Mouse (Mus musculus) hindbrain, embryonic 14.5 days (tissue): Measurements from ENCODE around the gene Aifm1. TPM values are rescaled to one million over a fixed set of nuclear protein-coding genes. Genes with fewer than 3 reads are reported as not detected.

ENCODE experiments used
- ATAC-seq: fragments of 200-750 bp; cut with Nextera tagmentation; 2 replicates; pipeline ENCODE4 v1.8.0; 2017; ENCODE audit warnings: moderate number of reproducible peaks, mild to moderate bottlenecking, moderate TSS enrichment, moderate library complexity; ENCODE audit not compliant: low FRiP score
- DNase-seq: peaks from one replicate; pipeline ENCODE4 v3.0.0-alpha.2; 2015; ENCODE audit warnings: low spot score
- H3K27ac ChIP-seq: fragments of 300-500 bp; sonication (generic); 2 replicates; pipeline ENCODE4 v1.5.1; 2014; ENCODE audit warnings: mild to moderate bottlenecking, moderate library complexity
- H3K27me3 ChIP-seq: fragments of 300-500 bp; sonication (generic); 2 replicates; pipeline ENCODE4 v1.6.1; 2014; ENCODE audit warnings: mild to moderate bottlenecking, low read length, mixed read lengths; ENCODE audit not compliant: control insufficient read depth, insufficient read depth
- H3K36me3 ChIP-seq: fragments of 300-500 bp; sonication (generic); replicated peaks from 2 replicates; pipeline ENCODE4 v1.6.1; 2014; ENCODE audit not compliant: control insufficient read depth, insufficient read depth
- H3K4me1 ChIP-seq: fragments of 300-500 bp; sonication (generic); replicated peaks from 2 replicates; pipeline ENCODE4 v1.6.1; 2014; ENCODE audit warnings: antibody characterized with exemption, low read length, mixed read lengths; ENCODE audit not compliant: control insufficient read depth, insufficient read depth
- H3K4me2 ChIP-seq: fragments of 300-500 bp; sonication (generic); replicated peaks from 2 replicates; pipeline ENCODE4 v1.6.1; 2014; ENCODE audit warnings: mild to moderate bottlenecking, moderate library complexity
- H3K4me3 ChIP-seq: fragments of 300-500 bp; sonication (generic); replicated peaks from 2 replicates; pipeline ENCODE4 v1.5.1; 2014; ENCODE audit warnings: mild to moderate bottlenecking, low read length
- H3K9ac ChIP-seq: fragments of 300-500 bp; sonication (generic); 2 replicates; pipeline ENCODE4 v1.6.1; 2014
- H3K9me3 ChIP-seq: fragments of 300-500 bp; sonication (generic); 2 replicates; pipeline ENCODE4 v1.6.1; 2016; ENCODE audit warnings: low read length; ENCODE audit not compliant: control insufficient read depth
- WGBS: fragments of 180-500 bp; shearing (Covaris S2); extraction: QIAGEN DNeasy Blood & Tissue Kit; methylation state at CpG from one replicate; pipeline ENCODE4 v1.1.7; 2014; 5-methylcytosine and 5-hydroxymethylcytosine counted together
- polyA plus RNA-seq: library from polyadenylated mRNA; unstranded; fragments of >200 nt; fragmentation: Nextera tagmentation; extraction: Ambion mirVana; gene quantifications from 2 replicates; pipeline ENCODE4 v1.2.1, GENCODE M21; 2014

The Aifm1 gene
- polyA plus RNA-seq, result 34.5 and 38.3 TPM in 2 replicates

DNA sequence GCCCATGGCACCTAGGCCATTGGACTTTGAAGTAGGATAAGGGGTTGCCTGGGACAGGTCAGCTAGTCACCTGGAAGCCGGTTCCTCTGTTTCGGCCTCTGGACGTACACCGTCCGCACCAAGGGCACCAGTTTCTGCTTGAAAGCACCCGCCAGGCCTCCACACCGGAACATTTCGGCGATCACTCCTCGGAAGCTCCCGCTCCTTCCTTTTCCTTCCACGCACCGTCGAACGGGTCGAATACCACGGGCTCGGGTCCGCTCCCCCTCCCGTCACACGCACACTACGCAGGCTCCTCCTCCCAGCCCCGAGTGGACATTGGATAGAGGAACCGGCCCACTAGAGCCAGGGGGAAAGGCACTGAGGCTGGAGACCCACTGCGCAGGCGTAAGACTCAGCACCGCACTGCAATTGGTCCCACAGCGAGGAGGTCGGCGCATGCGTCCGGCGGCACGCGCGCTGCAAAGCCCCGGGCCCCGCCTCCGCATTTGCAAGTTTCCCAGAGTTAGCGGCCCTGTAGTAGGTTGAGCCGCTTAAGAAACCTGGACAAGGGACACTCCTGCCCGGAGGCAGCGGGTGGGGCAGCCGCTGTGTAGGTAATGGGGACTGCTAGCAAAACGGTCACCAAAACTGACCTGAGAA is at the start of gene Aifm1:
Aifm1 (minus strand) TSS at position 398 of the 642 bp plus-strand sequence.
- WGBS, result 20% methylated on average over 41 of the region's 45 CpGs
- no peak within 1 kb of the TSS for H3K27ac ChIP-seq

DNA sequence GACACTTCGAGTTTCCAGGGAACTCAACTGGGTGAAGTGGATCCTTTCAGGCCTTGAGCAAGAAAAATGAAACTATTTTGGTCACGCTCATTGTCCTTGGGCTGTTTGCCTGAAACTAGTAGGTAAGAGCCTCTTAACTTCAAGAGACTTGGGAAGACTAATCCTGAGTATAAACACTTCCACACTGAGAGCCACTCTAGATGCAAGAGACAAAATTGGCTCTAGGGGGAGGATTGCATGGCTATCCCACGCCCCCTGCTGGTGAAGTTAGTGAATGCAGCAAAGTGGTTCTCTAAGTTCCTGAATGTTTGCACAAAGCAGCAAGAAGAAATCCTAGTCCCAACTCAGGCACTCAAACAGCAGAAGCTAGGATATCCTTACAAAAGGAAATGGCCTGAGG is 18.8 kb upstream of the Aifm1 start:
- Histone ChIP-seq H3K9ac (no peak overlapping the region), H3K4me3 (no peak overlapping the region), H3K9me3 (no peaks in the 10 kb centered on the region), H3K27me3 (no peaks in the 10 kb centered on the region), H3K36me3 (peaks cover 10% of the 10 kb centered on the region; the same call in 1 of the 2 replicates), H3K27ac (no peak overlapping the region), H3K4me1 (no peaks in the 10 kb centered on the region), H3K4me2 (no peak overlapping the region)
- 26% methylated on average over 3 of the region's 3 CpGs for WGBS
- DNase-seq (peak; percentile 80), ATAC-seq (no peak)

More for the DNA sequence above, at the start of gene Aifm1:
- H3K4me1 ChIP-seq, result peaks cover 4% of the 10 kb centered on the region
- peak within 1 kb of the TSS; percentile 62 for H3K4me2 ChIP-seq
- H3K27me3 ChIP-seq, result no peaks in the 10 kb centered on the region
- DNase-seq (peak; percentile 83), ATAC-seq (peak; percentile 98)
- H3K36me3 ChIP-seq, result no peaks in the 10 kb centered on the region
- H3K9me3 ChIP-seq, result no peaks in the 10 kb centered on the region
- H3K4me3 ChIP-seq, result peak within 1 kb of the TSS; percentile 47
- peak within 1 kb of the TSS; percentile 63 for H3K9ac ChIP-seq

DNA sequence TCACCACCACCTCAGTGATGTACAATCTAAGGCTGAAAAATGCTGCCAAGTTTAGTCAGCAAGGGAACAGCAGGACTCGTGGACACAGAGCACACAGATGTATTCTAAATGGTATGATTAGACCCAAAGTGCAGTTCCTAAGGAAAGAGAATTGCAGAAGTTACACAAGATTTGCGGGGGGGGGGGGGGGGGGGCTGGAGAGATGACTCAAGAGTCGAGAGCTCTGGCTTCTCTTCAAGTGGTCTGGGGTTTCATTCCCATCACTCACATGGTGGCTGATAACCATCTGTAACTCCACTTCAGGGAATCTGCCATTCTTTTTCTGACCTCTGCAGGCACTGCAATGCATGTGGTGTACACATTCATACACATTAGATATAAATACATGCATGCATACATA is 13.1 kb upstream of the Aifm1 start:
- Histone ChIP-seq H3K9me3 (no peaks in the 10 kb centered on the region), H3K4me3 (no peak overlapping the region), H3K36me3 (peaks cover 10% of the 10 kb centered on the region; the same call in 1 of the 2 replicates), H3K4me2 (no peak overlapping the region), H3K27ac (no peak overlapping the region), H3K9ac (no peak overlapping the region), H3K27me3 (no peaks in the 10 kb centered on the region), H3K4me1 (peaks cover 6% of the 10 kb centered on the region; the same call in 1 of the 2 replicates)
- DNase-seq (no peak), ATAC-seq (no peak)
- 57% methylated on average over 2 of the region's 3 CpGs for WGBS

DNA sequence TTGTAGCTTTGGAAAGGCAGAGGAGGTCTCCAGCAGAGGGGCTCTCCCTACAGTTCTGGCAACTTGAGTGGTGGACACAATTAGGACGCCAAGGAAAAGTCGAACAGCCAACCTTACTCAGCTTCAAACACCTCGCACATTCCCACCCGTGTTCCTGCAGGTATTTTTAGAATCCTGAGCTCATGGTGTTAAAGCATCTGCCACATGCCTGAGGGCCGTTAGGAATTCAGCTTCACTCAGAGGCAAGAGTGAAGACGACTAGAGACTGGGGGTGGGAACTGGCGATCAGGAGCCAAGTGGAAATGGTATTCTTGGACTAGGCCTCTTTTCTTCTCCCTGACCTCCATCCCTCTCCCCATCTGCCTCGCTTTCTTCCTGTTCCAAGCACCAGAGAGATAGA is 12.5 kb upstream of the Aifm1 start:
- H3K27ac ChIP-seq, result no peak overlapping the region
- WGBS, result 70% methylated on average over 8 of the region's 8 CpGs

DNA sequence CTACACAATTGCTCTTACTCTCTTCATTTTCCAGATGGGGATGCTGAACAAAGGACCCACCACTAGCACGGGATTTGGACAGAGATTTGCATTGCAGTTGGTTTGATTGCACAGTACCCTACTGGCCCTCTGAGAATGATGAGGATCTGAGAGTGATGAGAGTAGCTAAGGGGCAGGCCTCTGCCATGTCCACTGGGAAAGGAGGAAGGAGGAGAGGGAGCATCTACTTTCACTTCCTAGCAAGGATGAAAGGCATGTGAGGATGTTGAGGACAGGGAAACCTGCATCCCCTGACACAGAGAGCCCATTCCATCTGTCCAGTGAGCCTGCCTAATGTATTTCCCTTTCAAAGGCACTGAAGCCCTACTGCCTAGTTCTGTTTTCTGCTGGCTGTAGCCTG is 12.0 kb upstream of the Aifm1 start:
- peaks cover 8% of the 10 kb centered on the region; the same call in 1 of the 2 replicates for H3K36me3 ChIP-seq
- H3K27ac ChIP-seq, result no peak overlapping the region
- H3K4me1 ChIP-seq, result peaks cover 6% of the 10 kb centered on the region; the same call in 1 of the 2 replicates
- no peak for ATAC-seq
- 42% methylated on average over 1 of the region's 1 CpGs for WGBS
- no peak overlapping the region for H3K9ac ChIP-seq
- no peak overlapping the region for H3K4me3 ChIP-seq
- H3K4me2 ChIP-seq, result no peak overlapping the region
- DNase-seq, result no peak
- no peaks in the 10 kb centered on the region for H3K27me3 ChIP-seq
- H3K9me3 ChIP-seq, result no peaks in the 10 kb centered on the region

More for the DNA sequence above, 12.5 kb upstream of the Aifm1 start:
- H3K4me3 ChIP-seq, result no peak overlapping the region
- H3K9ac ChIP-seq, result no peak overlapping the region
- no peak for DNase-seq
- ATAC-seq, result no peak
- H3K4me1 ChIP-seq, result peaks cover 6% of the 10 kb centered on the region; the same call in 1 of the 2 replicates
- no peaks in the 10 kb centered on the region for H3K9me3 ChIP-seq
- peaks cover 10% of the 10 kb centered on the region; the same call in 1 of the 2 replicates for H3K36me3 ChIP-seq
- H3K27me3 ChIP-seq, result no peaks in the 10 kb centered on the region
- H3K4me2 ChIP-seq, result no peak overlapping the region

DNA sequence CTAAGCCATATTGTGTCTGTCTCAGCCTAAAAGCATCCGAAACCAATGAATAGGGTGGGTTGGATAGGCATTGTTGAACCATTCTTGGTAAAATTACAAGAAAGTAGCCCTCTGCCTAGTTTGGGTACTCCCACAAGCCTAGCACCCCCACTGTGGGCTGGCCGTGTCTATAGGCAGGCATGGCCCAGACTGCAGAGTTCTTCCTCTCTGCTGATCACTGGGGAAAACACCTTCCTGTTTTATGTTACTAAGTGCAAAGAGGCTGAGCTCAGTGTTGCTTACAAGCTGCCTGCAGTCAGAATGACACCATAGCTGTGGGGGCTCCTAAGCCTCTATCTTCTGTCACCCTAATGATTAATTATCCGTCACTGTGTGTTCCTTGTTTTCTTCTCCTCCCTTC is 10.1 kb upstream of the Aifm1 start:
- H3K27me3 ChIP-seq, result no peaks in the 10 kb centered on the region
- ATAC-seq, result no peak
- H3K36me3 ChIP-seq, result no peaks in the 10 kb centered on the region
- H3K4me3 ChIP-seq, result peak overlapping the region; percentile 9; the same call in 1 of the 2 replicates
- no peak overlapping the region for H3K27ac ChIP-seq
- no peaks in the 10 kb centered on the region for H3K9me3 ChIP-seq
- DNase-seq, result no peak
- H3K9ac ChIP-seq, result peak overlapping the region; percentile 24; the same call in 1 of the 2 replicates
- WGBS, result 55% methylated on average over 3 of the region's 3 CpGs
- H3K4me1 ChIP-seq, result peaks cover 6% of the 10 kb centered on the region; the same call in 1 of the 2 replicates
- peak overlapping the region; percentile 80 for H3K4me2 ChIP-seq

DNA sequence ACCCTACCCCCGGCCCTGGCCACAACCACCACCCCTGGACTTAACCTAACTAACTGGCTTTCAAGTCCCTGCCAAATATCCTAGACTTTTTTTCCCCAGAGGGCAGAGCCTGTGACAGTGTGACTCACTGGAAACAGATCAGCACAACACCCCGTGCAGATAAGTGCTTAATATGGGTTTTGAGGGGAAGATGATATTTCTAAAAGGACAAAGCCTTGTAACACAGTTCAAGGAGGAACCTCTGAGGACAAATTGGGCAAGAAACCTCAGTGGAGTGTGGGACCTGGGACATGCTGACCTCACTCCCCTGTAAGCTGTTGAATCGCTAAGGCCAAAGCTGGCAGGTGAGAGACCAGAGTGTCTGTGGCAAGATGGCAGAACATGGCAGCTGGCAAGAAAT is 8.3 kb upstream of the Aifm1 start:
- Histone ChIP-seq H3K4me3 (peak overlapping the region; percentile 57), H3K9me3 (no peaks in the 10 kb centered on the region), H3K9ac (no peak overlapping the region), H3K4me1 (peaks cover 6% of the 10 kb centered on the region; the same call in 1 of the 2 replicates), H3K4me2 (peak overlapping the region; percentile 80), H3K36me3 (no peaks in the 10 kb centered on the region), H3K27me3 (no peaks in the 10 kb centered on the region), H3K27ac (no peak overlapping the region)
- 86% methylated on average over 3 of the region's 3 CpGs for WGBS
- DNase-seq (no peak), ATAC-seq (no peak)

DNA sequence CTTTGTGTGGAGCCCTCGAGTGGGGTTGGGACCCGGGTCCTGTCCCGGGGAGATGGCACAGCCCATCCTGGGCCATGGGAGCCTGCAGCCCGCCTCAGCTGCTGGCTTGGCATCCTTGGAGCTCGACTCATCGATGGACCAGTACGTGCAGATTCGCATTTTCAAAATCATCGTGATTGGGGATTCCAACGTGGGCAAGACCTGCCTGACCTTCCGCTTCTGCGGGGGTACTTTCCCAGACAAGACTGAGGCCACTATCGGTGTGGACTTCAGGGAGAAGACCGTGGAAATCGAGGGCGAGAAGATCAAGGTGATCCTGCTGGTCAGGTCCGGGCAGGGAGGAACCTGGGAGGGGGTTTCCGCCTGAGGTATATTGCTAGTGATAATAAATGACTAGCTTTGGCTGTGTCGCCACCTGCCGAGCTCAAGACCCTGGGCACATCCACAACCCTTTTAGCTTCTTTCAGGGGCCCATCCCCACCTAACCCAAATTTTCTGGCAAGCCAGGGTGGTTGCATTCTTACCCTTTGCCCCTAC is 6.3 kb upstream of the Aifm1 start:
- DNase-seq (no peak), ATAC-seq (no peak)
- no peaks in the 10 kb centered on the region for H3K27me3 ChIP-seq
- peak overlapping the region; percentile 79 for H3K9ac ChIP-seq
- H3K9me3 ChIP-seq, result no peaks in the 10 kb centered on the region
- H3K4me2 ChIP-seq, result peak overlapping the region; percentile 80
- 23% methylated on average over 20 of the region's 20 CpGs for WGBS
- peak overlapping the region; percentile 57 for H3K4me3 ChIP-seq
- no peaks in the 10 kb centered on the region for H3K36me3 ChIP-seq
- peak overlapping the region; percentile 96 for H3K27ac ChIP-seq
- H3K4me1 ChIP-seq, result peaks cover 6% of the 10 kb centered on the region; the same call in 1 of the 2 replicates

DNA sequence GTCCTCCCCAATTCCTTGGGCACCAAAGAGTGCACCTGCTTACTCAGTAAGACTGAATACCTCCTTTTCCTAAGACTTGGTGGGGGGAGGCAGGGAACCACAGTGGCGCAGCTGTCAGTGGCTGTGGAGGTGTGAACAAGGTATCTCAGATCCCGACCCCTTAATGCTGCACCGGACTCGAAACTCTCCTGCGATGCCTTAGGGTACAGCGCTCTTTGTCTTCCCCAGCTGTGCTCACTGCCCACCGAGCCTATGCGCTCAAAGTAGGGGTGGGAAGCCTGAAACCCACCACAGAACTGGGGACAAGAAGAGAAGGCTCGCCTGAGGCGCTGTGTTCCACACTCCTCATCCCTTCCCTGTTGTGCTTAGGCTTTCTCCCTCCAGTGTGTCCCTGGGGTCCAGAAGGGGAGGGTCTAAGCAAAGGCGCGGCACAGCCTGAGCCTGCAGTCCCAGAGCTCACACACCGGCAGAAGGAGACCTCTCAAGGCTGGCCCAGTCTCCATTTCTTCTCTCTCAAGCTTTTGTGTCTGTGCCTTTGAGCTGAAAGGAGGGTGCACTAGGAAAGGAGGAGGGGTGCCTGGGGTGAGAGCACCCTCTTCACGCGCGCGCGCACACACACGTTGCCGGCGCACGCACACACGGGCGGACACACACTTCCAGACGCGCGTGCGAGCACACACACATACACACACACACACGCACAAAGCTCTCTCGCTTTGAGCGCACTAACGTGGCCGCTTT is 5.6 kb upstream of the Aifm1 start, which contains the start of gene Rab33a:
Rab33a (plus strand) TSS at position 478 of the 741 bp plus-strand sequence.
- H3K27me3 ChIP-seq, result no peaks in the 10 kb centered on the region
- H3K4me3 ChIP-seq, result peak within 1 kb of the TSS; percentile 57
- 20% methylated on average over 32 of the region's 33 CpGs for WGBS
- DNase-seq (peak; percentile 56), ATAC-seq (peak; percentile 71)
- H3K4me2 ChIP-seq, result peak within 1 kb of the TSS; percentile 80
- peak within 1 kb of the TSS; percentile 79 for H3K9ac ChIP-seq
- no peaks in the 10 kb centered on the region for H3K9me3 ChIP-seq
- peak within 1 kb of the TSS; percentile 96 for H3K27ac ChIP-seq
- no peaks in the 10 kb centered on the region for H3K36me3 ChIP-seq
- peaks cover 6% of the 10 kb centered on the region; the same call in 1 of the 2 replicates for H3K4me1 ChIP-seq
